Comparison of ENCODE assay signal across 8 mouse cellular contexts in the genomic region with DNA sequence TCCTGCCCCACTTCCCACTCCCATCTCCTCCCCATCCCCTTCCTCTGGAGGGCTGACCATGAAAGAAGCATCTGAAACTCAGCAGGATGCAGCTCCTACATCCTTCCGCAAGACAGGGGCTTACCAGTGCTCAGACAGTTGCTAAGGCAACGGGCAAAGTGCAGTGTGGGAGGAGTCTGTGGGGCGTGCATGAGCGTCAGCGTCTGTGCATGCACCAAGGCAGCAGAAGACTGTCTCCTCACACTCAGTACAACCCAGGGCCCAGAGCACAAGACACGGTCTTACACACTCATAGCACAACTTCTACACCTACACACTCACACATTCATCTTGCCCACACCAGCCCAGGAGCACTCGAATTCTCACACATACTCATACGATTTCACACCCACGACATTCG.
DNase-seq lines count a peak whose midpoint lies in the region; ATAC-seq lines count a peak whose summit lies in the region.

No protein-coding gene starts in this region.

- no peak overlapping the region for H3K27ac ChIP-seq in hindbrain, embryonic 11.5 days (ENCODE audit: low read depth, low read length)

- no peak overlapping the region for H3K9ac ChIP-seq in hindbrain, embryonic 11.5 days (ENCODE audit: low read depth, low read length)

- no peak overlapping the region for H3K4me2 ChIP-seq in hindbrain, embryonic 11.5 days (replicated peaks; ENCODE audit: low read depth, low read length)

- no peaks in the 10 kb centered on the region for H3K9me3 ChIP-seq in hindbrain, embryonic 11.5 days (ENCODE audit: control insufficient read depth, low read length)

- H3K36me3 ChIP-seq in hindbrain, embryonic 11.5 days (ENCODE audit: control insufficient read depth, insufficient read depth, low read length) = no peaks in the 10 kb centered on the region

- H3K4me3 ChIP-seq in hindbrain, embryonic 11.5 days (ENCODE audit: low read depth, low read length) = no peak overlapping the region

- peak; percentile 33 to 51 for DNase-seq in heart, postnatal 10 days
- DNase-seq in heart, postnatal 36 days = no peak
- peak; percentile 78 for DNase-seq in hindbrain, embryonic 11.5 days (ENCODE audit: low spot score)
- peak; percentile 43 to 45 for DNase-seq in layer of hippocampus, adult 8-10 months (ENCODE audit: low spot score in 2 of 2)
- DNase-seq in adrenal gland, adult 18-20 months (ENCODE audit: low spot score in 2 of 2) = no peak

- peaks cover 6% of the 10 kb centered on the region; the same call in 1 of the 2 replicates for H3K4me1 ChIP-seq in hindbrain, embryonic 11.5 days (replicated peaks; ENCODE audit: control insufficient read depth, insufficient read depth, low read length)

- peak; percentile 72 for ATAC-seq in common myeloid progenitor, adult 5-6 weeks (replicated peaks; ENCODE audit: low read depth, poor library complexity, severe bottlenecking)
- peak; percentile 80 for ATAC-seq in hindbrain, embryonic 11.5 days (ENCODE audit: low FRiP score)
- peak; percentile 62 for ATAC-seq in monocyte, adult 5-6 weeks (replicated peaks; ENCODE audit: insufficient number of reproducible peaks, low FRiP score, low TSS enrichment, poor library complexity, severe bottlenecking)
- no peak for ATAC-seq in erythroid progenitor cell, adult 5-6 weeks (replicated peaks; ENCODE audit: low FRiP score, poor library complexity, severe bottlenecking)

- no peaks in the 10 kb centered on the region for H3K27me3 ChIP-seq in hindbrain, embryonic 11.5 days (ENCODE audit: control insufficient read depth, insufficient read depth, low read length)

- 31% methylated on average over 10 of the region's 10 CpGs for WGBS in hindbrain, embryonic 11.5 days

- intact Hi-C loops in heart, postnatal 10 days (cut with DNase I) = no loop called here
- intact Hi-C loops in heart, postnatal 36 days (cut with DNase I) = no loop called here

Comparison
In these comparisons a context has a peak if more than half of its experiments do, and no peak if none do; other contexts are left out.
1. DNase-seq: peak in heart, postnatal 10 days (2 of 2), hindbrain, embryonic 11.5 days (single experiment) and layer of hippocampus, adult 8-10 months (2 of 2); none in heart, postnatal 36 days (0 of 2) and adrenal gland, adult 18-20 months (0 of 2).